Comparison of ENCODE assay signal across 12 mouse cellular contexts in the genomic region with DNA sequence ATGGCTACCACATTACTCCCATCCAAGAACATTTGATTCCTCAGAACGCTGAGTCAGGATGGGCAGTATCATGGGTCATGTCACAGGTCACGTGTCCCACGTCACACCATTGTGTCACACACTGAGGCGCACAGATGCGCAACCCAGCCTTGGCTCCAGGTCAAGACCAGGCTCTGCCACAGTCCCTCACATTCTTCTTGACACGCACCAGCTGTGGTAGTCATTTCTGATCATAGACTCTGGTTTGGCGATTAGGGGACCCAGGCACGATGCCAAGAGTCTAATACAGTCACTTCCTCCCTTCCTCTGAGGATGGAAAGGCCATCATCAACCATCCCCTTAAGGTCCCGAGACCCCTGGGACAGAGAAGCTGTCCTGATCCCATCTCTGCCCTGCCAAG. TPM values are rescaled to one million over a fixed set of nuclear protein-coding genes. Genes with fewer than 3 reads are reported as not detected.
A peak's percentile ranks its signal among the peaks of the same experiment; 100 is the strongest.
DNase-seq lines count a peak whose midpoint lies in the region; ATAC-seq and TF ChIP-seq lines count a peak whose summit lies in the region.
"Had no signal": no experiment of that assay in that cellular context is flagged by ENCODE, and none has a peak within 500 bp of the region (broad histone marks: within the 10 kb centered on the region; RNA-seq: fewer than 3 reads in every experiment).

No protein-coding gene starts in this region.

- no peaks in the 10 kb centered on the region for H3K9me3 ChIP-seq in intestine, embryonic 16.5 days (ENCODE audit: control insufficient read depth, low read length)
- H3K9me3 ChIP-seq in intestine, postnatal 0 days (ENCODE audit: control insufficient read depth) = no peaks in the 10 kb centered on the region
- H3K9me3 ChIP-seq in ES-E14 (ENCODE audit: control insufficient read depth, insufficient read depth, low read depth, low read length) = no peaks in the 10 kb centered on the region
- no peaks in the 10 kb centered on the region for H3K9me3 ChIP-seq in limb, embryonic 10.5 days (replicated peaks)
- H3K9me3 ChIP-seq in midbrain, embryonic 15.5 days = no peaks in the 10 kb centered on the region
- H3K9me3 ChIP-seq: midbrain, embryonic 10.5 days had no signal

- H3K4me1 ChIP-seq in intestine, embryonic 16.5 days (ENCODE audit: control insufficient read depth, insufficient read depth, low read length) = peaks cover 27% of the 10 kb centered on the region
- H3K4me1 ChIP-seq in intestine, postnatal 0 days (replicated peaks; ENCODE audit: control insufficient read depth, insufficient read depth, low read length) = no peaks in the 10 kb centered on the region
- H3K4me1 ChIP-seq in ES-E14 (ENCODE audit: control insufficient read depth in 2 of 2, insufficient read depth in 2 of 2, low read length in 2 of 2, poor library complexity in 1 of 2) = peaks cover 4 to 17% of the 10 kb centered on the region in 2 experiments; a peak in 3 of 4 replicates
- peaks cover 81% of the 10 kb centered on the region for H3K4me1 ChIP-seq in limb, embryonic 10.5 days
- no peaks in the 10 kb centered on the region for H3K4me1 ChIP-seq in thymus, adult 2 months (replicated peaks; ENCODE audit: control insufficient read depth, insufficient read depth, low read length)
- H3K4me1 ChIP-seq in midbrain, embryonic 15.5 days = peaks cover 24% of the 10 kb centered on the region

- 68% methylated on average over 9 of the region's 9 CpGs for WGBS in intestine, embryonic 16.5 days
- 71% methylated on average over 9 of the region's 9 CpGs for WGBS in intestine, postnatal 0 days
- 94% methylated on average over 9 of the region's 9 CpGs for WGBS in limb, embryonic 10.5 days
- 82% methylated on average over 9 of the region's 9 CpGs for WGBS in thymus, adult 2 months
- WGBS in midbrain, embryonic 15.5 days = 89% methylated on average over 9 of the region's 9 CpGs

- H3K4me3 ChIP-seq in intestine, embryonic 16.5 days (ENCODE audit: low read length) = no peak overlapping the region
- no peak overlapping the region for H3K4me3 ChIP-seq in intestine, postnatal 0 days (ENCODE audit: low read depth, low read length)
- no peak overlapping the region for H3K4me3 ChIP-seq in ES-E14 (ENCODE audit: insufficient read depth in 1 of 2, low read depth in 1 of 2, low read length in 2 of 2, poor library complexity in 1 of 2, severe bottlenecking in 1 of 2)
- H3K4me3 ChIP-seq in limb, embryonic 10.5 days = no peak overlapping the region
- no peak overlapping the region for H3K4me3 ChIP-seq in thymus, adult 2 months (ENCODE audit: control insufficient read depth, insufficient read depth, low read length)
- H3K4me3 ChIP-seq in midbrain, embryonic 15.5 days = no peak overlapping the region
- H3K4me3 ChIP-seq: midbrain, embryonic 10.5 days had no signal

- H3K4me2 ChIP-seq in intestine, embryonic 16.5 days (ENCODE audit: low read depth, low read length) = no peak overlapping the region
- no peak overlapping the region for H3K4me2 ChIP-seq in intestine, postnatal 0 days (replicated peaks; ENCODE audit: low read depth)
- no peak overlapping the region for H3K4me2 ChIP-seq in midbrain, embryonic 15.5 days

- no peak overlapping the region for H3K27ac ChIP-seq in intestine, embryonic 16.5 days (ENCODE audit: low read length)
- no peak overlapping the region for H3K27ac ChIP-seq in intestine, postnatal 0 days (ENCODE audit: low read depth, low read length)
- no peak overlapping the region for H3K27ac ChIP-seq in ES-E14 (ENCODE audit: insufficient read depth, low read depth, low read length, poor library complexity, severe bottlenecking)
- H3K27ac ChIP-seq in limb, embryonic 10.5 days = 0 out of 2 replicates have a peak overlapping the region, but pooled peaks have one; percentile 7
- H3K27ac ChIP-seq in thymus, adult 2 months (ENCODE audit: control insufficient read depth, insufficient read depth, low read length) = no peak overlapping the region
- no peak overlapping the region for H3K27ac ChIP-seq in midbrain, embryonic 15.5 days

- no peak for ATAC-seq in intestine, embryonic 16.5 days
- ATAC-seq in intestine, postnatal 0 days = no peak
- ATAC-seq in midbrain, embryonic 15.5 days (replicated peaks) = no peak
- no peak for ATAC-seq in megakaryocyte-erythroid progenitor cell, adult 5-6 weeks (replicated peaks; ENCODE audit: low FRiP score, low TSS enrichment, poor library complexity, severe bottlenecking)

- no peaks in the 10 kb centered on the region for H3K36me3 ChIP-seq in intestine, embryonic 16.5 days (ENCODE audit: control insufficient read depth, insufficient read depth, low read length)
- H3K36me3 ChIP-seq in intestine, postnatal 0 days (ENCODE audit: control insufficient read depth, insufficient read depth) = no peaks in the 10 kb centered on the region
- no peaks in the 10 kb centered on the region for H3K36me3 ChIP-seq in ES-E14 (ENCODE audit: control insufficient read depth, insufficient read depth, low read length, poor library complexity, severe bottlenecking)
- no peaks in the 10 kb centered on the region for H3K36me3 ChIP-seq in limb, embryonic 10.5 days
- no peaks in the 10 kb centered on the region for H3K36me3 ChIP-seq in thymus, adult 2 months (ENCODE audit: control insufficient read depth, insufficient read depth, low read length)
- no peaks in the 10 kb centered on the region for H3K36me3 ChIP-seq in midbrain, embryonic 15.5 days (replicated peaks)

- intact Hi-C loops in gastrocnemius, postnatal 14 days (cut with DNase I; ENCODE audit: low total_unique reads) = no loop called here

- TF ChIP-seq CTCF in intestine, postnatal 0 days (IDR thresholded peaks at IDR 0.05; ENCODE audit: low read depth) = no peak
- no peak for TF ChIP-seq CTCF in thymus, adult 2 months (IDR thresholded peaks at IDR 0.05; ENCODE audit: borderline replicate concordance, control insufficient read depth, extremely low read depth, insufficient read depth, low read length, poor library complexity)

- H3K27me3 ChIP-seq in intestine, embryonic 16.5 days (replicated peaks; ENCODE audit: control insufficient read depth, insufficient read depth, low read length) = no peaks in the 10 kb centered on the region
- H3K27me3 ChIP-seq in intestine, postnatal 0 days (replicated peaks; ENCODE audit: control insufficient read depth, insufficient read depth, low read length) = no peaks in the 10 kb centered on the region
- no peaks in the 10 kb centered on the region for H3K27me3 ChIP-seq in limb, embryonic 10.5 days (ENCODE audit: low read depth, poor library complexity, severe bottlenecking)
- no peaks in the 10 kb centered on the region for H3K27me3 ChIP-seq in thymus, adult 2 months (ENCODE audit: control insufficient read depth, insufficient read depth, low read length)
- no peaks in the 10 kb centered on the region for H3K27me3 ChIP-seq in midbrain, embryonic 15.5 days (replicated peaks)
- H3K27me3 ChIP-seq: CH12.LX had no signal

- TF ChIP-seq POLR2A in thymus, adult 2 months (IDR thresholded peaks at IDR 0.05; ENCODE audit: control insufficient read depth, extremely low read depth, insufficient read depth, low read length, poor library complexity) = no peak

- in situ Hi-C loops in ES-E14 (cut with MboI; ENCODE audit: low sequenced_read_pairs in 2 of 2, unreplicated experiment in 2 of 2) = no loop called here

- H3K9ac ChIP-seq in intestine, embryonic 16.5 days (ENCODE audit: low read depth, low read length) = 0 out of 2 replicates have a peak overlapping the region, but pooled peaks have one; percentile 8
- no peak overlapping the region for H3K9ac ChIP-seq in intestine, postnatal 0 days (ENCODE audit: low read depth, low read length)
- no peak overlapping the region for H3K9ac ChIP-seq in ES-E14 (ENCODE audit: insufficient read depth, low read depth, low read length, poor library complexity, severe bottlenecking)
- no peak overlapping the region for H3K9ac ChIP-seq in midbrain, embryonic 15.5 days

- no peak for DNase-seq in ES-E14 (ENCODE audit: low read depth, low spot score)
- DNase-seq in gastrocnemius, postnatal 14 days = peak; percentile 61
- DNase-seq in limb, embryonic 10.5 days (ENCODE audit: low spot score) = no peak
- DNase-seq in thymus, adult 2 months = no peak
- DNase-seq: cerebellum, adult 11-12 months; liver had no signal

TF ChIP-seq in ES-E14, 5 proteins besides CTCF, POLR2A, EP300 and RAD21:
- no peak for TF ChIP-seq CHD2 (IDR thresholded peaks at IDR 0.05; ENCODE audit: low read depth, low read length)
- TF ChIP-seq MAFK (IDR thresholded peaks at IDR 0.05; ENCODE audit: insufficient read depth, low read depth, low read length) = 0 out of 2 replicates have a peak, but pooled peaks have one; percentile 19
TF ChIP-seq in ES-E14: peak in this region for 1.

RNA-seq across cellular contexts. Expression of gene Zfp423, which starts 43.6 kb away (rescaled TPM):
- polyA plus RNA-seq in intestine, embryonic 16.5 days (2015; fragmentation: Nextera tagmentation; extraction: Ambion mirVana) = 2.4 and 2.5 TPM in 2 replicates
- polyA plus RNA-seq in intestine, postnatal 0 days (2015; fragmentation: Nextera tagmentation; extraction: Ambion mirVana) = 1.6 and 1.8 TPM in 2 replicates
- 21.4 and 23.2 TPM in 2 replicates for total RNA-seq in ES-E14 (2012; rRNA removed)
- 10 to 100 TPM; 15.7 to 15.9 TPM for total RNA-seq in gastrocnemius, postnatal 14 days (2021)
- 23.6 and 29.4 TPM in 2 replicates for polyA plus RNA-seq in limb, embryonic 10.5 days (2016; fragmentation: Nextera tagmentation; extraction: Ambion mirVana)
- polyA plus RNA-seq in thymus, adult 2 months (2012; rRNA removed) = 2.5 and 2.7 TPM in 2 replicates
- 35.1 and 35.7 TPM in 2 replicates for polyA plus RNA-seq in midbrain, embryonic 15.5 days (2015; fragmentation: Nextera tagmentation; extraction: Ambion mirVana)
- not detected in 2 replicates for total RNA-seq in megakaryocyte-erythroid progenitor cell, adult 5-6 weeks (2014; fragmentation: Nextera tagmentation)
- not detected in 2 replicates for total RNA-seq in megakaryocyte-erythroid progenitor cell, adult 5-6 weeks (2017)
